Mouse (Mus musculus): ENCODE measurements around the gene Dcaf17. TPM values are rescaled to one million over a fixed set of nuclear protein-coding genes. Genes with fewer than 3 reads are reported as not detected.

The Dcaf17 gene
- total and polyA plus RNA-seq, 3 experiments: 15.6 to 28.1 (median 22.7) TPM

DNA sequence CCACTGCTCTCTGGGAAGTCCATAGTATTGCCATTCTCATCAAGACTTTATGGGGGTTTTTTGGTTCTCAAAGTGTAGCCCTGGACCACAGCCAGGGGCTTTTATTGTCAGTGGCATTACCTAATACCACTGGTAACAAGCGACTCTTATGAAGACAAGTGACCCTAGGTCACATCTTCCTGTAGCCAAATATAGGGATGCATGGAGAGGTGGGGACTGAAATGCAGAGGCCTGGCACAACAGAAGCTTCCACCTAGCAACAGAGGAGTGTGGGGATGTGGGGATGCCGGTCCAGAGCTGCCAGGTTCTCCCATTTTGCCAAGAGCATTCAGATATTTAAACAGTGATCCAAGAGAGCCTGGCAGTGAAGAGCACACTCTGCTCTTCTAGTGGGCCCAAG lies 68.5 kb downstream of the Dcaf17 start:
- Histone ChIP-seq H3K4me1 (ENCODE audit: control insufficient read depth in 1 of 2, insufficient read depth in 2 of 2) (0 out of 4 replicates have a peak, but pooled peaks cover 0 to 2% of the 10 kb centered on the region in 2 experiments), H3K4me3 (replicated peaks in 1 of 3; ENCODE audit: low read depth in 2 of 3, low read length in 2 of 3, poor library complexity in 1 of 3) (no peak overlapping the region), H3K27me3 (replicated peaks) (no peaks in the 10 kb centered on the region), H3K79me2 (replicated peaks; ENCODE audit: control insufficient read depth, extremely low read depth, insufficient read depth, poor library complexity, severe bottlenecking) (no peaks in the 10 kb centered on the region), H3K4me2 (ENCODE audit: insufficient read depth, low read depth, poor library complexity, severe bottlenecking) (no peak overlapping the region), H3K36me3 (replicated peaks in 1 of 2; ENCODE audit: control insufficient read depth in 1 of 2, insufficient read depth in 1 of 2, low read length in 1 of 2) (no peaks in the 10 kb centered on the region), H3K9me3 (replicated peaks; ENCODE audit: low read length) (no peaks in the 10 kb centered on the region), H3K9ac (ENCODE audit: insufficient read depth, low read depth) (no peak overlapping the region), H3K27ac (ENCODE audit: insufficient read depth, low read depth) (no peak overlapping the region)
- no peak for TF ChIP-seq MEF2A (IDR thresholded peaks at IDR 0.05; ENCODE audit: borderline replicate concordance, low read depth, low read length)
- DNase-seq (ENCODE audit: extremely low read depth): no peak
- in situ Hi-C loops (cut with MboI; ENCODE audit: low pct_ligation_motif_present, low pct_unique_long_range_greater_than_20kb, low sequenced_read_pairs): no loop called here
- dilution Hi-C loops (cut with MboI; ENCODE audit: extremely low pct_ligation_motif_present, extremely low pct_unique_long_range_greater_than_20kb, low sequenced_read_pairs): no loop called here

DNA sequence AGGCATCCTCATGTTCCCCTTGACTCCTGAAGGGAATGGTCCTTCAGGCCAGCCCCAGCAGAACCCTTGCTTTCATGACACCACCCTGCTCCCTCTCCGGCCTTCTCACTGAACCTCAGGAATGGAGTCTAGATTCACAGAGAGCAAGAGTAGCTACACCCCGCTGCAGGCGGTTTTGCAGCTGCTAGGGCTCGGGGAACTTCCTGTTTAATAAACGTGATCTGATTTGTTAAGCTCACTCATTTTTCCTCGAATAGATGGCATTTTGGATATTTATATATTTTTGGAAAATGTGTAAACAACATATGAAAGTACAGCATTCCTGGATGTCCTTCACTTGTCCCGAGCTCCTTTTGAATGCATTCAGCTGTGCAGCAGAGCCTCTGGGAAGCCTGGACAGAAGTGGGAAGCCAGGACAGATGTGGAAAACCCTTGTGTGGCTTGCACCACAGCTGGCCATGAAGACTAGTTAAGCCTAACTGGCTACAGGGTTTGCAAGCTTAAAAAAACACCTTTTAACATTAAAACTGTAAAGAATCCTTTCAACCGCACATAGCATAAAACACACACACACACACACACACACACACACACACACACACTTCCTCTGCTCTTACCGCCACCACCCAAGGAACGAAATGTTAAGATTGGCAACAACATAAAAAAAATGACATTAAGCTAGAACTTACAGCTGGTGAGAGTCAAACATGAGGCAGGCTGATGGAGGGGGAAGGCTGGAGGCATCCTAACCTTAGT lies 72.8 kb downstream of the Dcaf17 start:
- Histone ChIP-seq H3K9me3 (replicated peaks; ENCODE audit: low read length) (no peaks in the 10 kb centered on the region), H3K9ac (ENCODE audit: insufficient read depth, low read depth) (no peak overlapping the region), H3K27ac (ENCODE audit: insufficient read depth, low read depth) (no peak overlapping the region), H3K79me2 (replicated peaks; ENCODE audit: control insufficient read depth, extremely low read depth, insufficient read depth, poor library complexity, severe bottlenecking) (no peaks in the 10 kb centered on the region), H3K4me1 (ENCODE audit: control insufficient read depth in 1 of 2, insufficient read depth in 2 of 2) (0 out of 4 replicates have a peak, but pooled peaks cover 0 to 2% of the 10 kb centered on the region in 2 experiments), H3K4me3 (replicated peaks in 1 of 3; ENCODE audit: low read depth in 2 of 3, low read length in 2 of 3, poor library complexity in 1 of 3) (no peak overlapping the region), H3K36me3 (replicated peaks in 1 of 2; ENCODE audit: control insufficient read depth in 1 of 2, insufficient read depth in 1 of 2, low read length in 1 of 2) (no peaks in the 10 kb centered on the region), H3K4me2 (ENCODE audit: insufficient read depth, low read depth, poor library complexity, severe bottlenecking) (no peak overlapping the region), H3K27me3 (replicated peaks) (no peaks in the 10 kb centered on the region)
- dilution Hi-C loops (cut with MboI; ENCODE audit: extremely low pct_ligation_motif_present, extremely low pct_unique_long_range_greater_than_20kb, low sequenced_read_pairs): no loop called here
- DNase-seq (ENCODE audit: extremely low read depth): no peak
- in situ Hi-C loops (cut with MboI; ENCODE audit: low pct_ligation_motif_present, low pct_unique_long_range_greater_than_20kb, low sequenced_read_pairs): no loop called here
- no peak for TF ChIP-seq CHD1 (IDR thresholded peaks at IDR 0.05; ENCODE audit: low read depth, low read length)
- no peak for TF ChIP-seq JUN (IDR thresholded peaks at IDR 0.05; ENCODE audit: insufficient read depth, low read depth, low read length)
- no peak for TF ChIP-seq ZC3H11A (IDR thresholded peaks at IDR 0.05; ENCODE audit: low read depth, low read length)
- no peak for TF ChIP-seq MAFK (IDR thresholded peaks at IDR 0.05; ENCODE audit: insufficient replicate concordance, low read length)
- no peak for TF ChIP-seq HCFC1 (IDR thresholded peaks at IDR 0.05; ENCODE audit: low read depth, low read length)
- TF ChIP-seq NRF1 (IDR thresholded peaks at IDR 0.05; ENCODE audit: low read depth, low read length): no peak
- TF ChIP-seq SIN3A (IDR thresholded peaks at IDR 0.05; ENCODE audit: low read length): no peak
- TF ChIP-seq ZMIZ1 (IDR thresholded peaks at IDR 0.05; ENCODE audit: low read depth, low read length): no peak
- TF ChIP-seq CTCF (conservative IDR thresholded peaks at IDR 0.05 in 1 of 2, IDR thresholded peaks at IDR 0.05 in 1 of 2; ENCODE audit: low read depth in 2 of 2, low read length in 2 of 2): no peak
- no peak for TF ChIP-seq USF2 (conservative IDR thresholded peaks at IDR 0.05; ENCODE audit: low read depth, low read length)
- no peak for TF ChIP-seq KAT2A (IDR thresholded peaks at IDR 0.05; ENCODE audit: insufficient replicate concordance, low read length)
- TF ChIP-seq IRF4 (IDR thresholded peaks at IDR 0.05; ENCODE audit: low read depth, low read length): no peak
- TF ChIP-seq ZNF384 (IDR thresholded peaks at IDR 0.05; ENCODE audit: low read depth, low read length): no peak
- no peak for TF ChIP-seq PAX5 (IDR thresholded peaks at IDR 0.05; ENCODE audit: low read length)
- TF ChIP-seq SMC3 (IDR thresholded peaks at IDR 0.05; ENCODE audit: low read depth, low read length): no peak
- no peak for TF ChIP-seq MAZ (IDR thresholded peaks at IDR 0.05; ENCODE audit: low read depth, low read length)
- no peak for TF ChIP-seq BHLHE40 (IDR thresholded peaks at IDR 0.05; ENCODE audit: low read depth, low read length)
- TF ChIP-seq ZKSCAN1 (IDR thresholded peaks at IDR 0.05; ENCODE audit: borderline replicate concordance, low read depth, low read length): no peak
- TF ChIP-seq RAD21 (IDR thresholded peaks at IDR 0.05; ENCODE audit: low read depth, low read length): no peak
